Mouse (Mus musculus) forebrain, embryonic 15.5 days (tissue): ENCODE data around the gene Gm28551. TPM values are rescaled to one million over a fixed set of nuclear protein-coding genes. Genes with fewer than 3 reads are reported as not detected.
A peak's percentile ranks its signal among the peaks of the same experiment; 100 is the strongest.
"Not testable (repeated sequence)": the region's sequence is repeated elsewhere in the genome, so short reads cannot be mapped to it uniquely, and the experiment has no call there.

Experiments
- ATAC-seq: fragments of 200-750 bp; cut with Nextera tagmentation; replicated peaks from 2 replicates; pipeline ENCODE4 v1.8.0; 2017; ENCODE audit warnings: mild to moderate bottlenecking, moderate TSS enrichment, moderate library complexity
- H3K27ac ChIP-seq: fragments of 300-500 bp; sonication (generic); replicated peaks from 2 replicates; pipeline ENCODE4 v1.5.1; 2015; ENCODE audit warnings: mild to moderate bottlenecking, inconsistent platforms
- H3K27me3 ChIP-seq: fragments of 300-500 bp; sonication (generic); 2 replicates; pipeline ENCODE4 v1.6.1; 2015; ENCODE audit warnings: inconsistent platforms
- H3K36me3 ChIP-seq: fragments of 300-500 bp; sonication (generic); 2 replicates; pipeline ENCODE4 v1.6.1; 2015; ENCODE audit warnings: mild to moderate bottlenecking, inconsistent platforms
- H3K4me1 ChIP-seq: fragments of 300-500 bp; sonication (generic); 2 replicates; pipeline ENCODE4 v1.6.1; 2015; ENCODE audit warnings: inconsistent platforms
- H3K4me2 ChIP-seq: fragments of 300-500 bp; sonication (generic); replicated peaks from 2 replicates; pipeline ENCODE4 v1.6.1; 2015; ENCODE audit warnings: mild to moderate bottlenecking, inconsistent platforms
- H3K4me3 ChIP-seq: fragments of 300-500 bp; sonication (generic); 2 replicates; pipeline ENCODE4 v1.5.1; 2015; ENCODE audit warnings: mild to moderate bottlenecking, inconsistent platforms
- H3K9ac ChIP-seq: fragments of 300-500 bp; sonication (generic); replicated peaks from 2 replicates; pipeline ENCODE4 v1.6.1; 2015; ENCODE audit warnings: mild to moderate bottlenecking, inconsistent platforms
- H3K9me3 ChIP-seq: fragments of 300-500 bp; sonication (generic); 2 replicates; pipeline ENCODE4 v1.6.1; 2016; ENCODE audit warnings: inconsistent platforms
- WGBS: fragments of 180-500 bp; shearing (Covaris S2); methylation state at CpG from one replicate; pipeline ENCODE4 v1.1.7; 2015; ENCODE audit warnings: mixed read lengths; 5-methylcytosine and 5-hydroxymethylcytosine counted together
- polyA plus RNA-seq: library from polyadenylated mRNA; unstranded; fragments of >200 nt; fragmentation: Nextera tagmentation; extraction: Ambion mirVana; gene quantifications from 2 replicates; pipeline ENCODE4 v1.2.1, GENCODE M21; 2015

Gm28551 gene
- polyA plus RNA-seq, result 1.8 and 2.0 TPM in 2 replicates

GRCm38 (mm10) chr1:53352327-53353261 lies at the start of gene Gm28551, which contains the start of the genes Asdurf and Asnsd1:
TSS of gene Gm28551 (minus strand) at chr1:53352667.
TSS of gene Asdurf (minus strand) at chr1:53352619.
TSS of gene Asnsd1 (minus strand) at chr1:53352752.
- peak within 1 kb of the TSS; percentile 96 for H3K9ac ChIP-seq
- no peaks in the 10 kb centered on the region for H3K27me3 ChIP-seq
- peak; percentile 100 for ATAC-seq
- H3K4me1 ChIP-seq, result peaks cover 9% of the 10 kb centered on the region
- H3K4me2 ChIP-seq, result peak within 1 kb of the TSS; percentile 54
- H3K9me3 ChIP-seq, result peaks cover 6% of the 10 kb centered on the region; the same call in 1 of the 2 replicates
- H3K27ac ChIP-seq, result peak within 1 kb of the TSS; percentile 88
- peaks cover 17% of the 10 kb centered on the region for H3K36me3 ChIP-seq
- peak within 1 kb of the TSS; percentile 88 for H3K4me3 ChIP-seq
- under 1% methylated on average over 43 of the region's 44 CpGs for WGBS

GRCm38 (mm10) chr1:53393936-53394760 lies 41.7 kb upstream of the Gm28551 start:
- not testable (repeated sequence) for H3K9me3 ChIP-seq, H3K9ac ChIP-seq, ATAC-seq, H3K36me3 ChIP-seq, H3K27ac ChIP-seq, H3K27me3 ChIP-seq, H3K4me1 ChIP-seq, H3K4me3 ChIP-seq
- 0 out of 2 replicates have a peak overlapping the region, but pooled peaks have one; percentile 9 for H3K4me2 ChIP-seq
- 32% methylated on average over 21 of the region's 21 CpGs for WGBS

GRCm38 (mm10) chr1:53388762-53389161 lies 36.3 kb upstream of the Gm28551 start:
- H3K27me3 ChIP-seq, result no peaks in the 10 kb centered on the region
- H3K9ac ChIP-seq, result no peak overlapping the region
- 93% methylated on average over 11 of the region's 14 CpGs for WGBS
- H3K4me2 ChIP-seq, result no peak overlapping the region
- no peak overlapping the region for H3K4me3 ChIP-seq
- no peaks in the 10 kb centered on the region for H3K4me1 ChIP-seq
- no peaks in the 10 kb centered on the region for H3K36me3 ChIP-seq
- peak; percentile 65 for ATAC-seq
- H3K9me3 ChIP-seq, result no peaks in the 10 kb centered on the region
- H3K27ac ChIP-seq, result no peak overlapping the region

GRCm38 (mm10) chr1:53384085-53384688 lies 31.7 kb upstream of the Gm28551 start:
- Histone ChIP-seq H3K9me3 (no peaks in the 10 kb centered on the region), H3K4me2 (no peak overlapping the region), H3K27me3 (no peaks in the 10 kb centered on the region), H3K4me3 (no peak overlapping the region), H3K9ac (no peak overlapping the region), H3K4me1 (no peaks in the 10 kb centered on the region), H3K27ac (no peak overlapping the region), H3K36me3 (no peaks in the 10 kb centered on the region)
- WGBS, result 13% methylated on average over 6 of the region's 6 CpGs
- peak; percentile 80 for ATAC-seq

- no peak overlapping the region for H3K4me3 ChIP-seq
- no peak for ATAC-seq
- no peaks in the 10 kb centered on the region for H3K36me3 ChIP-seq
- no peak overlapping the region for H3K9ac ChIP-seq
- WGBS, result 61% methylated on average over 3 of the region's 3 CpGs
- H3K27ac ChIP-seq, result no peak overlapping the region
- no peak overlapping the region for H3K4me2 ChIP-seq
- H3K27me3 ChIP-seq, result no peaks in the 10 kb centered on the region
- H3K4me1 ChIP-seq, result no peaks in the 10 kb centered on the region
- no peaks in the 10 kb centered on the region for H3K9me3 ChIP-seq
Measured at GRCm38 (mm10) chr1:53377731-53378130, 25.3 kb upstream of the Gm28551 start.

- not testable (repeated sequence) for H3K9ac ChIP-seq, H3K36me3 ChIP-seq, H3K27me3 ChIP-seq, H3K9me3 ChIP-seq, ATAC-seq, H3K4me2 ChIP-seq, H3K4me3 ChIP-seq, H3K4me1 ChIP-seq, H3K27ac ChIP-seq
- 88% methylated on average over 2 of the region's 2 CpGs for WGBS
Measured at GRCm38 (mm10) chr1:53375965-53376364, 23.5 kb upstream of the Gm28551 start.

GRCm38 (mm10) chr1:53358988-53359387 lies 6.5 kb upstream of the Gm28551 start:
- H3K27me3 ChIP-seq, result no peaks in the 10 kb centered on the region
- no peaks in the 10 kb centered on the region for H3K36me3 ChIP-seq
- no peak overlapping the region for H3K4me3 ChIP-seq
- ATAC-seq, result no peak
- peaks cover 5% of the 10 kb centered on the region; the same call in 1 of the 2 replicates for H3K9me3 ChIP-seq
- H3K9ac ChIP-seq, result no peak overlapping the region
- H3K4me1 ChIP-seq, result no peaks in the 10 kb centered on the region
- no peak overlapping the region for H3K27ac ChIP-seq
- H3K4me2 ChIP-seq, result no peak overlapping the region

GRCm38 (mm10) chr1:53341071-53341470 lies 11.4 kb downstream of the Gm28551 start:
- peaks cover 50% of the 10 kb centered on the region for H3K36me3 ChIP-seq
- H3K4me2 ChIP-seq, result no peak overlapping the region
- no peaks in the 10 kb centered on the region for H3K4me1 ChIP-seq
- no peak overlapping the region for H3K4me3 ChIP-seq
- H3K9ac ChIP-seq, result no peak overlapping the region
- H3K27me3 ChIP-seq, result no peaks in the 10 kb centered on the region
- H3K9me3 ChIP-seq, result 0 out of 2 replicates have a peak, but pooled peaks cover 11% of the 10 kb centered on the region
- 100% methylated on average over 2 of the region's 2 CpGs for WGBS
- no peak overlapping the region for H3K27ac ChIP-seq
- ATAC-seq, result no peak

GRCm38 (mm10) chr1:53337403-53337802 lies 15.1 kb downstream of the Gm28551 start:
- ATAC-seq, H3K27ac ChIP-seq: not testable (repeated sequence)
- WGBS, result 76% methylated on average over 2 of the region's 2 CpGs

GRCm38 (mm10) chr1:53335465-53335864 lies 17.0 kb downstream of the Gm28551 start:
- no peak for ATAC-seq

More at GRCm38 (mm10) chr1:53337403-53337802, 15.1 kb downstream of the Gm28551 start:
- not testable (repeated sequence) for H3K4me3 ChIP-seq, H3K9ac ChIP-seq, H3K4me1 ChIP-seq, H3K4me2 ChIP-seq, H3K27me3 ChIP-seq
- H3K36me3 ChIP-seq, result peaks cover 21% of the 10 kb centered on the region
- 0 out of 2 replicates have a peak, but pooled peaks cover 11% of the 10 kb centered on the region for H3K9me3 ChIP-seq

GRCm38 (mm10) chr1:53333527-53333926 lies 18.9 kb downstream of the Gm28551 start:
- ATAC-seq, H3K27me3 ChIP-seq, H3K9me3 ChIP-seq, H3K4me3 ChIP-seq, H3K9ac ChIP-seq, H3K4me1 ChIP-seq, H3K36me3 ChIP-seq, H3K27ac ChIP-seq, H3K4me2 ChIP-seq: not testable (repeated sequence)
- WGBS, result 88% methylated on average over 5 of the region's 5 CpGs

More at GRCm38 (mm10) chr1:53335465-53335864, 17.0 kb downstream of the Gm28551 start:
- Histone ChIP-seq H3K27ac (no peak overlapping the region), H3K4me1 (no peaks in the 10 kb centered on the region), H3K9me3 (no peaks in the 10 kb centered on the region), H3K36me3 (peaks cover 3% of the 10 kb centered on the region; the same call in 1 of the 2 replicates), H3K4me2 (no peak overlapping the region), H3K9ac (no peak overlapping the region), H3K27me3 (no peaks in the 10 kb centered on the region), H3K4me3 (no peak overlapping the region)
